Mouse (Mus musculus): ENCODE measurements at regions not wholly inside any gene's neighbourhood (a gene's known extent, or its start where the extent isn't known, plus 50 kb on each side); places are given as distances from the start of the nearest gene placed in this dataset.

GRCm38 (mm10) chr9:122650862-122651261 lies 96.3 kb upstream of the Topaz1 start:
- TF ChIP-seq CTCF (IDR thresholded peaks at IDR 0.05; ENCODE audit: extremely low read depth, insufficient read depth, low read length), result no peak
- TF ChIP-seq POLR2A (IDR thresholded peaks at IDR 0.05; ENCODE audit: extremely low read depth, insufficient read depth, low read length), result no peak

All from cortical plate, adult 2 months (tissue).